Mouse (Mus musculus) MEL (cell line): ENCODE measurements at regions not wholly inside any gene's neighbourhood (a gene's known extent, or its start where the extent isn't known, plus 50 kb on each side); places are given as distances from the start of the nearest gene placed in this dataset.

ENCODE experiments used
- CTCF ChIP-seq, 3 experiments: IDR thresholded peaks in 2 of 3; conservative IDR thresholded peaks in 1 of 3; 2 replicates each; pipeline ENCODE4 v1.5.1; 2011 to 2012; ENCODE audit warnings: low read length in 3 of 3, low read depth in 2 of 3, mild to moderate bottlenecking in 2 of 3, improper control_type of control experiment in 1 of 3, inconsistent platforms in 1 of 3, mixed read lengths in 1 of 3, moderate library complexity in 1 of 3; ENCODE audit not compliant: control insufficient read depth in 1 of 3, insufficient read depth in 1 of 3, poor library complexity in 1 of 3, severe bottlenecking in 1 of 3
- EP300 ChIP-seq, 2 experiments: IDR thresholded peaks; 2 replicates each; pipeline ENCODE4 v1.6.1; 2011; ENCODE audit warnings: improper control_type of control experiment in 2 of 2, low read length in 2 of 2, low read depth in 1 of 2, mild to moderate bottlenecking in 1 of 2
- GATA1 ChIP-seq: IDR thresholded peaks from 2 replicates; pipeline ENCODE4 v1.6.1; 2011; ENCODE audit warnings: low read depth, low read length, improper control_type of control experiment
- MYB ChIP-seq: IDR thresholded peaks from 2 replicates; pipeline ENCODE4 v1.6.1; 2011; ENCODE audit warnings: mild to moderate bottlenecking, low read depth, low read length, improper control_type of control experiment
- POLR2A ChIP-seq, 2 experiments: IDR thresholded peaks; 2 replicates each; pipeline ENCODE4 v1.6.1; 2011 to 2012; ENCODE audit warnings: low read length in 2 of 2, mild to moderate bottlenecking in 2 of 2, control low read depth in 1 of 2, improper control_type of control experiment in 1 of 2, low read depth in 1 of 2, moderate library complexity in 1 of 2; ENCODE audit not compliant: control insufficient read depth in 1 of 2, insufficient read depth in 1 of 2, poor library complexity in 1 of 2
- ZNF384 ChIP-seq: IDR thresholded peaks from 2 replicates; pipeline ENCODE4 v1.6.1; 2012; ENCODE audit warnings: low read depth, mild to moderate bottlenecking, inconsistent platforms, low read length, improper control_type of control experiment

DNA sequence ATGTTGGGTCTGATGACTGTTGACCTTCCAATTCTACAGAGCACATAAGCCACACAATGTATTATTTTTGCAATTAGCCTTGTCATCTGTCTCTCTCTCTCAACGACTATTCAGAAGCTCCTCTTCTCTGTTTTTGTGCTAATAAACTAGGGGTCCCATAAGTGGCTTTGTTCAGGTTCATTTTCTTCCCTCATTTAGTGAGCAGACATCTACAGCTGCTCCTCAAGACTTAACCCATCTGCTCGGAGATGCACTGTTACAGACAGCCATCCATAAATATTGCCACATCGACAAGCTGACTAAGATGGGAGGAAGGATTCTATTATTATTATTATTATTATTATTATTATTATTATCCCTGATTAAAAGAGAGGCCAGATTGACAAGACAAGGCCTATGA, 127.7 kb downstream of the Tmem26 start:
- TF ChIP-seq CTCF (IDR thresholded peaks at IDR 0.05 in 2 of 3, conservative IDR thresholded peaks at IDR 0.05 in 1 of 3; ENCODE audit: control insufficient read depth in 1 of 3, insufficient read depth in 1 of 3, low read depth in 2 of 3, low read length in 3 of 3, poor library complexity in 1 of 3, severe bottlenecking in 1 of 3) = no peak
- TF ChIP-seq ZNF384 = no peak
- no peak for TF ChIP-seq EP300 (IDR thresholded peaks at IDR 0.05; ENCODE audit: low read depth in 1 of 2, low read length in 2 of 2)
- TF ChIP-seq GATA1 = no peak
- no peak for TF ChIP-seq MYB
- no peak for TF ChIP-seq POLR2A (IDR thresholded peaks at IDR 0.05; ENCODE audit: control insufficient read depth in 1 of 2, insufficient read depth in 1 of 2, low read depth in 1 of 2, low read length in 2 of 2, poor library complexity in 1 of 2)
